Mouse (Mus musculus): ENCODE results near the gene Ly6g5b. TPM values are rescaled to one million over a fixed set of nuclear protein-coding genes. Genes with fewer than 3 reads are reported as not detected.

The Ly6g5b gene
- 0.39 TPM for polyA plus RNA-seq (2014; fragmentation: Illumina TruSeq; extraction: RNeasy Lipid Tissue Mini Kit (QIAGEN cat#74804); ENCODE audit: low read depth, low replicate concordance)

DNA sequence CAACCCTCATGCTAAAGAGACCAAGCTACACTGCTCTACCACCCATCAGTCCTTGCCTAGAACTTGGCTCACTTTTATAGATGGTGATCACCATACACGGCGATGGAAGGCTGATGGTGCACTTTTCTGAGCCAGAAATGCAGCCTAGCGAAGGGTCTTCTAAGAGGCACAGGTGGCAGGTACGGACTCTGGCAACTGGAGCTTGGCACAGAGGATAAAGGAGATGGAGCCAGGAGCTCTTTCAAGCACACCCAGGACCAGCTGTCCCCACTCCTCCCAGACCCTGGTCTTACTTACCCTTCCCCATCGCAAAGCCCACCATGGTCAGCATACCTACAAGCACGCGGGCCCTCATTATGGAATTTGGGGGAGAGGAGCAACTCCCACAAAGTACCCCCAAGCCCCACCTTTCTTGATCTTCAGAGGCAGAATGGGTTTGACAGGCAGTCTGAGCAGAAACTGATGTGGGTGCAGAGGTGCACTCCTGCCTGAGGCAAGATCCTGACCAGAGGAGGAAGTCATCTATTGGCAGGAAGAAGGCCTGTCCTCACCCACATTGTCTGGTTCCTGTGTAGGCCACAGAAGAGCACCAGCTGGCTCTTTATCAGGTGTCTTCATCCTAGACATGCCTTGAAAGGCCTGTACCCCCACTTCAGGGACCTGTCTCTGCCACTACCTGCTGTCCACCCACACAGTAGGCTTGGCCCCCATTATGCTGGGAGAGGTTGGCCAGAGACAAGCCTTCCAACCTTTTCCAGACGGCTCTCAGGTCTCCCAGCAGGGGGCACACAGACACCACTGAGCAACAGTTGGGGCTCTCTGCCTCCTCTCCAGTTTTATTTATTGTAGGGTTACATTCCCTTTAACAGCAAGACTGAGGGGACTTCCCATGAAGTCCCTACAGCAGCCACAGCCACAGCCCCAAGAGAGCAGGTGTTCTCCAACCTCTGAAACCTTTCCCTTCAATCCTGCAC, at the start of gene Ly6g5b:
Gene Ly6g5b (minus strand): TSS at position 383 of the 974 bp plus-strand sequence.

DNA sequence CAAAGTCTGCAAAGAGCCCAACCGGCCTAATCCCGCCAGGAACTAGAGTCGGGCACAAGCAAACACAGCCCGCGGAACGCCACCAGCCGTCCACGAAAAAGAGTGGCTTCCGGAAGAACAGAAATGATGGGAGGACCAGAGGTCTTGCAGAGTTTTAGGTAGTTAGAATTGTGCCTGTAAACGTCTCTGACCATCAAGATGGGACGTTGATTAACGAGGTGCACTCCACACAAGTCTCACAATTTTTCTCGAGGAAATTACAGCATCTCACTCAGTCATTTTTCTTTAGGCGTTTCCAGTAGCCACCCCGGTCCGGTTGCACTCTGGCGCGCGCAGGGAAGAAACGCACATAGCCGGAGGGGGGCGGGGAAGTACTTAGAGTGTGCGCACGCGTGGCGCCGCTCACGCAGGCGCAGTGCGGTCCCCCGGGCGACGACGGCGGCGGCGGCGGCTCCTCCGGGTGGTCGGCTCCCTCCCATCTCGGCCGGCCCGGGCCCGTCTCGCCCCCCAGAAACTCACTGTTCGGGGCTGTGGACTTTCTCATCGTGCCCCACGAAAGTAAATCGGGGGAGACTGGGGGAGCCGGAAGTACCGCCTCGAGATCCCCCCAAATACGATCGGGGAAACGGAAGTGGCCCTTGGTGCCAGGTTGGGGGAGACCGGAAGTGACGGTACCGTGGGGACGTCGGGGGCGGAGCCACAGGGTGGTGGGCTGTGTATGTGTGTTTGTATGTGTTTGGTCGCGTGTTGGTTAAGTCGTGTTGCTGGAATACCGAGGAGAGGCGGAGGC, 19.8 kb upstream of the Ly6g5b start, which contains the start of gene Bag6:
Gene Bag6 (plus strand): TSS at position 378 of the 790 bp plus-strand sequence.

DNA sequence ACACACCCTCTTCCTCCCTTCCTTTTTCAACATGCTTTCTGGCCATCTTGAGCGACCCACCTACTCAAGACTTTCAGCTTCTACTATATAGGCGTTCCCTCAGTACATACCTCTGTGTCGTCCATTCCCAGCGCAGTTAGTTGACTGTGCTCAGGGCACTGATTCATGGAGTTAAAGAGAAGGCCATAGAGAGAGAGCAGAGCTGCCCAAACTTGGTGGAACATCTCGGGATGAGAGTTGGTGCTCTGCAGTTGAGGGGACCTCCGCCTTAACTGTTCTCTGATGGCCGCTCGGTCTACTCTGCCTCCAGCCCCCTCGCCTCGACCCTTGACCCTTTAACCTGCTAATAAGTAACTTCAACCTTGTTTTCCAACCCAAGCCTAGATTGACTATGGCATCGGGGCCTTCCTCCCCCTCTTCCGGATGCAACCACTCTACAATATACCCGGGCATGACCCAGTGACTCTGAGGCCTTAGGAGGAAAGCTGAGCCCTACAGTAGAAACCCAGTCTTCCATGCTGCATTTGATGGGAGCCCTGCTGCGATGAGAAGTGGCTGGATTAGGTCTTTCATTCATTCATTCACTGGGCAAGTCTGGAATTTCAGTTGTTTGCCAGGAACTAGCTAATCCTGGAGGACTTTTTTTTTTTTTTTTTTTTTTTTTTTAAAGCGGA, 16.4 kb upstream of the Ly6g5b start, which contains the start of gene Apom:
Gene Apom (minus strand): TSS at position 551 of the 674 bp plus-strand sequence.

DNA sequence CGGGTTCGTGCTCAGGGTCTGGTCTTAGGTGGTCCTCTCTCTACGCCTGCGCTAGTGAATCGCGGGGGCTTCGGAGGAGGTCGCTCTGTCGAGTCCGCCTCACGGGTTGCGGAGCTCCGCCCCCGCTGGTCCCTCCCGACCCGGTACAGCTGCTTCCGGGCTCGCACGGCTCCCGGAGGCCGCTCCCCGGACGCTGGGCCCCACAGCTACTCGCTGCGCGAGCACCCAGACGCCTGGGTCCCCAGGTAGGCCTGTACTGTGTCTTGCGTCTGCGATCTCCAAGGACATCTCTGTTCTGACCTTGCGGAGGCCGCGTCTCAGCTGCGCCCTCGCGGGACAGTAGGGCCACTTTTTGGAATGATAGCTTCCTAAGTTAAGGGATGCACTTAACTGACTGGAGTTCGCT, 11.0 kb upstream of the Ly6g5b start, which contains the start of gene D17H6S53E:
Gene D17H6S53E (plus strand): TSS at position 168 of the 406 bp plus-strand sequence.

DNA sequence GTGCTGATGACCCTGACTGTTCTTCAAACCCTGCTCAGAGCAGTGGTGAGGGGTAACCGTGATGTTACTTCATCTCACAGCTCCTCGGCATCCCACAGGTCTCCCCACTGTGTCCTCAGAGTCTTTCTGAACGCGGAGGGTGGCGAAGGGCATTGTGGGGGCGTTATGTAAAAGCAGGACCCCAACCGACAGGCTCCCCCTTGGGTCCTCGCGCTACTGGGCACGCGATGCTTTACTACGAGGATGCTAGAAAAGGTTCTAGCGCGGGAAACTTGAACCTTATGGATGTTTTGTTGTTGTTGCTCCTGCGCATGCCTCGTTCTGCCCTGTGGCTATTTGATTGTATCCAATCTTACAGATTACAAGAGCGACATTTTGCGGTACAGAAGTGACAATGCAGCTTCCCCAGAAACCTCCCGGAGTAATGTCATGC, 6.7 kb upstream of the Ly6g5b start, which contains the start of gene Csnk2b:
Gene Csnk2b (minus strand): TSS at position 183 of the 433 bp plus-strand sequence.

DNA sequence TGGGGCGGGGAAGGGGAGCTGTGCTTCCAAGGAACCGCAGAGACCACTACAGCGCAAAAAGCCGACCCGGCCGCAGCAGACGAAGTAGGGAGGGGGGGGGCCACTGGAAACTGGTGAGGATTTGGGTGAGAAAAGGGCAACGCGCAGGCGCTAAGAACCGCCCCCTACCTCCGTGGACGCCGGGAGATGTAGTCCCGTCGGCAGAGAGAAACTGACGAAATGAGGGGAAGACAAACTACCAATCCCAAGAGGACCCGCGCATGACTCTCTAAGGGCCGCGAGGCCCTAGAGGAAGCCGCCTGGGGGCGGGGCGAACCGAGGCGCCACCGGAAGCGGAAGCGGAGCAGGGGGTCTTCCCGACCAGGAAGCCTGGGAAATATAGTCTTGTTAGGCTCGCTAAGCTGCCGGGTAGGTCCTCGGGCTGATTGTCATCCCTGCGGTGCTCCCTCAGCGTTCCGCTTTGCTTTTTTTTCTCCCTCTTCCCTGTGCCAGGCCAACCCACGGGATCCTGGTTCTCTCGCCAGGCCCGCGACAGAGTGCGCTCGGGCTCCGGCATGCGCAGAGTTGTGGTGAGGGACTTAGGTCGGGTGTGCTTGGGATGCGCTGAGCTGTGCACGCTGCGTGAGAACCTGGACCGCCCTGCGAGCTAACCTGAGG, 6.0 kb upstream of the Ly6g5b start, which contains the start of gene Gpank1:
Gene Gpank1 (plus strand): TSS at position 313 of the 657 bp plus-strand sequence.

DNA sequence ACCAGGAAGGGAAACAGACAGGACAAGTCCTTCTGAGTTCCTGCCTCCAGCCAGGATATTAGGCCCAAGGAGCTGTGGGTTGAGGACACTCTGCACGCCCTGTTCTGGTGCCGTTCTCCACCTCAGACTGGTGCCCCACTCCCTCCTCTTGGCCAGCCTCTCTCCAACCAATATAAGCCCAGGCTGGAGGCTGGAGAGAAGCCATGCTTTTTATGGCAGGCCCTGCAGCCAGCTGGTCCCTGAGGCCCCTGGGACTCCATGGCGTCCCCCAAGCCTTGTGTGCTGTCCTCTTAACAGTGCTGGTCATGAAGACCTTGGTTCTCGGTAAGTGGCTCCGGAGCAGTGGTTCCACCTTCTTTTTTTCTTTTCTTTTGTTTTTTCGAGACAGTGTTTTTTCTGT, 7.1 kb downstream of the Ly6g5b start, which contains the start of gene Ly6g5c:
Gene Ly6g5c (plus strand): TSS at position 183 of the 400 bp plus-strand sequence.

DNA sequence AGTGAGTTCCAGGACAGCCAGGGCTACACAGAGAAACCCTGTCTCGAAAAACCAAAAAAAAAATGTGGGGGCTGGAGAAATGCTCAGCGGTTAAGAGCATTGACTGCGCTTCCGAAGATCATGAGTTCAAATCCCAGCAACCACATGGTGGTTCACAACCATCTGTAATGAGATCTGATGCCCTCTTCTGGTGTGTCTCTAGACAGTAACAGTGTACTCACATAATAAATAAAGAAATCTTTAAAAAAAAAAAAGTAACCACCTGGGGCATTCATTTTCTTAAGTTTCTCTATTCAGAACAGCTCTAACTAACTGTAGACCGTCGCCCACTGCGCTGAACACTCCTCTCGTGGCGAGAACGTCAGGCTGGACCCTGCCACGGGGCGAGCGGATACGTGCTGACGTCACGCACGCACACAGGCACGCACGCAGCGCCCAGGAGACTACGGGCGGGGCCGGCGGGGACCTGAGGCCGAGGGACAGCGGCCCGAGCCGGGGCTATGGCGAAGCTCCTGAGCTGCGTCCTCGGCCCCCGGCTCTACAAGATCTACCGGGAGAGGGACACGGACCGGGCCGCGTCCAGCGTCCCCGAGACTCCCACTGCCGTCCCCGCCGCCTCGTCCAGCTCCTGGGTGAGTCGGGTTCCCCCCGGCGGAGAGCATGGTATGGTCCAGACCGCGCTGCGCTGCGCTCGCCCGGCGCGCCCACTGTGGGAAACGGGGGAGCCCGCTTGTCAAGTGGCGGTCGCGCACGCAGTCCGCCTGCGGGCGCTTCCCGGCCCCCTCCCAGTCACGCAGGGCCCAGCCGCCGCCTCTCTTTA, 26.2 kb downstream of the Ly6g5b start, which contains the start of gene Abhd16a:
Gene Abhd16a (plus strand): TSS at position 439 of the 820 bp plus-strand sequence.

DNA sequence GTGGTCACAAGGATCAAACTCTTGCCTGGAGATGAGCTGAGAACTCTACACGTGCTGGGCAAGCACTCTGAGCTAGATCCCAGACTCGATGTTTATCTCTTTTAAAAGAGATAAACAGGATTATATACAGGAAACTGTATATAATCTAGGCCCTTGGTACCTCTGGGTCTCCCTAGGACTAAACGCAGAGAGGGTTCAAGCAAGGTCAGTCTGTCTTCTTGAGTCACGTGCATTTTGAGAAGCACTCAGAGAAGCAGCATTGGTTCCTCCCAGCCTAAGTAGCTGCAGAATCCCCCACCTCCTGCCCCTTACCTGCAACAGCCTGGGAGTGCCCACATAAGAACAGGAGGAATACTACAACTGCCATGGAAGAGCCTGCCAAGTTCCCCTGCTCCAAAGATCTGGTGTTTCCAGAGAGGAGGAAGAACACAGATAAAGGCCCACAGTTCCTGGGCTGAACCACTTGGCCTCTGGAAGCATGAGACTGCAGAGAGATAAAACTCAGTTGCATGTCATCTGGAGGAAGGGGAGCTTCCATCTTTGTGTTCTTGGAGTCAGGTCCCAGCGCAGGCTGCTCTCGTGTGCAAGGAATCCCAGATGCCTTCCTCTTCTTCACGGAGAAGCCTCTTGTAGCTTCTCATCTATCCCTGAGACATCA, 29.9 kb downstream of the Ly6g5b start, which contains the start of gene Ly6g6f:
Gene Ly6g6f (minus strand): TSS at position 403 of the 658 bp plus-strand sequence.

DNA sequence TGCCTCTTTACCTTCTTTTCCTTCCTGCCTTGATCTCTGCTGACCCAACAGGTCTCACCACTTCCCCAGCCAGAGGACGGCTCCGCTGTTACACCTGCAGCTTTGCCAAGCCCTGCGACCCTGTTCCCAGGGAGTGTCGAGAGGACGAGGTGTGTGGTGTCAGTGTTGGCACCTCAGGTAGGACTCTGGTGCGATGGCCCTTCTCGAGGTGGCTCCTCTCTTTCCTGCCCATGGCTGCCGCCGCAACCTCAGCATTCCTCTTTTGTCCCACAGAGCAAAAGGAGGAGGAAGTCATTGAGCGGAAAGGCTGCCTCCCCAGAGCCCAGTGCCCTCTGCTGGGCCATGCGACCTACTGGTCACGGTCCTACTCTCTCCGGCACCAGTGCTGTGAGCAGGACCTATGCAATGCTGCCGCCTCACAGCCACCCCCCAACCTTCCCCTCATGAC, 37.4 kb downstream of the Ly6g5b start, which contains the start of gene Ly6g6d:
Gene Ly6g6d (minus strand): TSS at position 280 of the 448 bp plus-strand sequence.

DNA sequence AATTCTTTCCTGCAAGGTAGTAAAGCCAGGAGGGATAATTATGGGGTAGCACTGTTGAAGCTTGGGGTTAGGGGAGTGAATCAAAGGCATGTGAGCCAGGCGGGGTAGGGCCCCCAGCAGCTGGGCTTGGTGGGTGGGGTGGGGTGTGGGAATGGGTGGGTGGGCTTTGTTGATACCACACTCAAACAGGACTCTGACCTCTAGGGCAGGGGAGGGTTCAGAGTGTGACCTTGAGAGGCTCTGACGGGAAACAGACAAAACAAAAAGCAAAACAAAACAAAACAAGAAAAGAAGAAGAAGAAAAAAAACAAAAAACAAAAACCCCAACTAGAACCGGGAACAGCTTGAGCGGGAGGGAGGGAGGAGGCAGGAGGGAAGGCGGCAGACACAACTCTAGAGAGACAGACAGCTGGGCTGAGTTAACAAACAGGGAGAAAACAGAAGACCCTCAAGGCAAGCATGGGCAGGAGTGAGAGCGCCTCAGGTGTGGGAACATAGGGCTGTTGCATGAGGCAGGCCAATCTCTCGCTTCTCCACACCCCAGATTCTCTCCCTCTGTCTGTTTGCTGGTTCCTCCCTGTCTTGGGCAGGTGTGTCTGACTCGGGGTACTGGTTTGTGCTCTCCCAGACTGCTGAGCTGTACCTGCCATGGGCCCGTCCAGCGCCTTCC, 38.6 kb downstream of the Ly6g5b start, which contains the start of gene Ly6g6e:
Gene Ly6g6e (plus strand): TSS at position 396 of the 670 bp plus-strand sequence.

DNA sequence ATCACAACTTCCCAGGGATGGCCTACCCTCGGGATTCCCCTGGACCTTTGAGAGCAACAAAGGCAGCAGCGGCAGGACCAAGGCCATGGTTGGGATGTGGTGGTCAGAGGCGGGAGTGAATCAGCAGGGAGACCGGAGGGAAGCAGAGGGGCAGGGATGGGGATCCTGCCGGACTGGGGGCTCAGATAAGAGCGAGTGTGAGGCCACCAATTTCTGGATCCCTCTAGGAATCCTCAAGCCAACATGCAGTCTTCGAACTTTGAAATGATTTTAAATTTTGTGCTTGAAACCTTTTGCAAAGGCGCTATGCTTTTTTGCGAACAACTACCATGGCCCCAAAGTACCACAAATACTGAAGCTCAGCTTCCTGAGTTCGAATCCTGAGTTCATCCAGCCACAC, 49.1 kb downstream of the Ly6g5b start, which contains the start of gene Mpig6b:
Gene Mpig6b (minus strand): TSS at position 101 of the 400 bp plus-strand sequence.

DNA sequence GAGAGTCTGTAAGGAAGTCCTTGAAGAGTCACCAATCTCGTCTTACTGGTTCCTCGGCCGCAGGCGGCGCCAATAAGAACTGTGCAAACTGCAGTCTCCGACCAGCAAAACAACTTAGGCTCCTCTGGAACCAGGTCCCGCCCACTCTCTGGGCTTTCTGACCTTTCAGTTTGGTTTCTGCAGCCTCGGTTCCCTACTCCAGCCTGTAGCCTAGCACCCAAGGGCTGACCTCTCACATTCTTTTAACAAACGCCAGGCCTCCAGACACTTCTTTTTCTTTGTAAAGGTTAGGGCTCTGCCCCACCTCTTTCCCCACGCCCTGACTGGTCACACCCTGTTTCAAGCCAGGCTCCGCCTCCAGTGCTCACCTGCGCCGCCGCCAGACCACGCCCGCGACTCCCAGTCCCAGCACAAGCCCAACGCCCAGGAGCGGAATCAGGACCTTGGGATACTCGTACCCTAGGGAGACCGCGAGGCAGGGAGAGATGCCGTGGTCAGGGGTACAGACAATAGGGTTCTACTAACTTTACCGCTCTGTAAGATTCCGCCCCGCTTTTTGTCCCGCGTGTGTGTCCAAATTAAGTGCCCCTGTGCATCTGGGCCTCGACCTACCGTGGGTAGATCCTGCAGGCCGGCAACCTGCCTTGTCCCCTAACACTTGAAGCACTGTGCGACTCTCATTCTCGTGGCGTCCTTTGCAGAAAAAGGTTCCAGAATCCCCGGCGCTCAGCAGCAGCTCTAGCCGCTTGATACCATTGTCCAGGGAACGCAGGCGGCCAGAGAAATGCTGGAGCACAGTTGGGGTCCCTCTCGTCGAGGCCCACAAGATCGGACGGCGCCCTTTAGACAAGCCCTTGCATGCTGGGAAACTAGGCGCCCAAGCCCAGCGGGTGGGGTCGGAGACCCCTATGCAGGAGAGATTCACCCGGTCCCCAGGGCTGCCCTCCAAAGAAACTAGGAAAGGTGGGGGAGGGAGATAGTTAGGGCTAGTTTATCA, 50.0 kb downstream of the Ly6g5b start, which contains the start of gene Ly6g6c:
Gene Ly6g6c (plus strand): TSS at position 438 of the 997 bp plus-strand sequence.

Measured in heart, adult 10 weeks (tissue).